Mouse (Mus musculus) liver, embryonic 14.5 days (tissue): ENCODE results near the gene Brox. TPM values are rescaled to one million over a fixed set of nuclear protein-coding genes. Genes with fewer than 3 reads are reported as not detected.
"Not testable (repeated sequence)": the region's sequence is repeated elsewhere in the genome, so short reads cannot be mapped to it uniquely, and the experiment has no call there.

Experiments
- ATAC-seq: fragments of 200-750 bp; cut with Nextera tagmentation; 2 replicates; pipeline ENCODE4 v1.8.0; 2017; ENCODE audit warnings: moderate number of reproducible peaks, mild to moderate bottlenecking, moderate library complexity; ENCODE audit not compliant: insufficient read depth
- DNase-seq, 3 experiments: peaks; one replicate each; pipeline ENCODE4 v3.0.0-alpha.2; 2012 to 2013; ENCODE audit warnings: low read depth in 3 of 3, low spot score in 3 of 3
- H3K27ac ChIP-seq: fragments of 300-500 bp; sonication (generic); 2 replicates; pipeline ENCODE4 v1.5.1; 2014; ENCODE audit warnings: moderate library complexity, mild to moderate bottlenecking, control low read depth, inconsistent platforms
- H3K27me3 ChIP-seq: fragments of 300-500 bp; sonication (generic); 2 replicates; pipeline ENCODE4 v1.6.1; 2014; ENCODE audit warnings: mild to moderate bottlenecking, low read length, moderate library complexity; ENCODE audit not compliant: control insufficient read depth, insufficient read depth
- H3K36me3 ChIP-seq: fragments of 300-500 bp; sonication (generic); replicated peaks from 2 replicates; pipeline ENCODE4 v1.6.1; 2014; ENCODE audit warnings: low read depth; ENCODE audit not compliant: control insufficient read depth, insufficient read depth
- H3K4me1 ChIP-seq, 2 experiments: fragments of 200-500 bp in 1 of 2; fragments of 300-500 bp in 1 of 2; sonication (generic) in 1 of 2; replicated peaks; 2 replicates each; pipeline ENCODE4 v1.6.1; 2012 to 2014; ENCODE audit warnings: antibody characterized with exemption in 1 of 2, inconsistent platforms in 1 of 2, low read length in 1 of 2; ENCODE audit not compliant: control insufficient read depth in 2 of 2, insufficient read depth in 2 of 2
- H3K4me2 ChIP-seq: fragments of 300-500 bp; sonication (generic); 2 replicates; pipeline ENCODE4 v1.6.1; 2014; ENCODE audit warnings: low read depth, mild to moderate bottlenecking, control low read depth, moderate library complexity
- H3K4me3 ChIP-seq, 2 experiments: fragments of 200-500 bp in 1 of 2; fragments of 300-500 bp in 1 of 2; sonication (generic) in 1 of 2; 2 replicates each; pipeline ENCODE4 v1.5.1; 2012 to 2014; ENCODE audit warnings: low read depth in 2 of 2, low read length in 2 of 2, mild to moderate bottlenecking in 2 of 2, control low read depth in 1 of 2, inconsistent platforms in 1 of 2, moderate library complexity in 1 of 2; ENCODE audit not compliant: insufficient read depth in 1 of 2
- H3K9ac ChIP-seq: fragments of 300-500 bp; sonication (generic); replicated peaks from 2 replicates; pipeline ENCODE4 v1.6.1; 2014; ENCODE audit warnings: mild to moderate bottlenecking, control low read depth, moderate library complexity
- H3K9me3 ChIP-seq: fragments of 300-500 bp; sonication (generic); 2 replicates; pipeline ENCODE4 v1.6.1; 2016; ENCODE audit warnings: low read length, mixed read lengths; ENCODE audit not compliant: control insufficient read depth
- CTCF ChIP-seq: IDR thresholded peaks from 2 replicates; pipeline ENCODE4 v1.5.1; 2016; ENCODE audit warnings: antibody characterized with exemption, low read depth, control low read depth
- EP300 ChIP-seq: IDR thresholded peaks from 2 replicates; pipeline ENCODE4 v1.6.1; 2016; ENCODE audit warnings: antibody characterized with exemption, low read depth
- WGBS: fragments of 180-500 bp; shearing (Covaris S2); extraction: QIAGEN DNeasy Blood & Tissue Kit; methylation state at CpG from one replicate; pipeline ENCODE4 v1.1.7; 2014; ENCODE audit not compliant: insufficient replicate concordance; 5-methylcytosine and 5-hydroxymethylcytosine counted together
- polyA plus RNA-seq, 2 experiments: library from polyadenylated mRNA; depleted of rRNA in 1 of 2; stranded (reverse) in 1 of 2; unstranded in 1 of 2; fragments of >200 nt; fragmentation: Nextera tagmentation in 1 of 2; extraction: Ambion mirVana in 1 of 2; gene quantifications; 2 replicates each; pipeline versions ENCODE4 v1.2.1 to v1.2.3; 2012 to 2014

Brox gene
- 7.5 and 11.4 TPM in 2 replicates for polyA plus RNA-seq (2012; rRNA removed)
- polyA plus RNA-seq (2014; fragmentation: Nextera tagmentation; extraction: Ambion mirVana), result 17.0 and 21.1 TPM in 2 replicates

GRCm38 (mm10) chr1:183296877-183297383, at the start of gene Brox:
Brox (minus strand) TSS chr1:183297269.
- peak within 1 kb of the TSS; percentile 50 for H3K27ac ChIP-seq
- no peaks in the 10 kb centered on the region for H3K4me1 ChIP-seq
- H3K4me2 ChIP-seq, result peak within 1 kb of the TSS; percentile 68
- peaks cover 10% of the 10 kb centered on the region for H3K36me3 ChIP-seq
- peak within 1 kb of the TSS; percentile 78 for H3K9ac ChIP-seq
- peak within 1 kb of the TSS; percentile 66 to 95 for H3K4me3 ChIP-seq
- no peaks in the 10 kb centered on the region for H3K27me3 ChIP-seq
- 0% methylated on average over 39 of the region's 39 CpGs for WGBS
- TF ChIP-seq CTCF (no peak), EP300 (no peak)
- no peaks in the 10 kb centered on the region for H3K9me3 ChIP-seq
- peak; percentile 80 to 86 (median 82) for DNase-seq
- ATAC-seq, result peak; percentile 89

- no peak for TF ChIP-seq EP300
- TF ChIP-seq CTCF, result no peak
- peak overlapping the region; percentile 93 for H3K9ac ChIP-seq
- 4% methylated on average over 10 of the region's 10 CpGs for WGBS
- ATAC-seq (no peak), DNase-seq (no peak)
- peak overlapping the region; percentile 85 to 93 for H3K4me3 ChIP-seq
- peak overlapping the region; percentile 85 for H3K4me2 ChIP-seq
- H3K9me3 ChIP-seq, result no peaks in the 10 kb centered on the region
- H3K27ac ChIP-seq, result peak overlapping the region; percentile 37
- no peaks in the 10 kb centered on the region for H3K27me3 ChIP-seq
- H3K4me1 ChIP-seq, result peaks cover 2 to 4% of the 10 kb centered on the region in 2 experiments
- H3K36me3 ChIP-seq, result peaks cover 12% of the 10 kb centered on the region
Measured at GRCm38 (mm10) chr1:183345817-183346195, 48.7 kb upstream of the Brox start.

GRCm38 (mm10) chr1:183344886-183345816, 48.1 kb upstream of the Brox start:
- Histone ChIP-seq H3K4me2 (peak overlapping the region; percentile 85), H3K27me3 (no peaks in the 10 kb centered on the region), H3K9ac (peak overlapping the region; percentile 93), H3K4me3 (peak overlapping the region; percentile 85 to 93), H3K27ac (peak overlapping the region; percentile 78), H3K4me1 (peaks cover 2 to 4% of the 10 kb centered on the region in 2 experiments), H3K36me3 (peaks cover 12% of the 10 kb centered on the region), H3K9me3 (no peaks in the 10 kb centered on the region)
- TF ChIP-seq CTCF, result no peak
- no peak for TF ChIP-seq EP300
- DNase-seq (peak; percentile 83 to 85 (median 84)), ATAC-seq (peak; percentile 96)
- under 1% methylated on average over 71 of the region's 72 CpGs for WGBS

- not testable (repeated sequence) for DNase-seq, H3K4me3 ChIP-seq, H3K4me2 ChIP-seq, H3K27ac ChIP-seq, H3K9ac ChIP-seq, ATAC-seq, H3K27me3 ChIP-seq, H3K4me1 ChIP-seq, H3K9me3 ChIP-seq
- peaks cover 15% of the 10 kb centered on the region for H3K36me3 ChIP-seq
- 84% methylated on average over 1 of the region's 1 CpGs for WGBS
Measured at GRCm38 (mm10) chr1:183342902-183343301, 45.8 kb upstream of the Brox start.

- Histone ChIP-seq H3K4me1 (no peaks in the 10 kb centered on the region), H3K36me3 (peaks cover 50% of the 10 kb centered on the region), H3K27ac (no peak overlapping the region), H3K27me3 (no peaks in the 10 kb centered on the region), H3K4me3 (no peak overlapping the region), H3K9ac (no peak overlapping the region), H3K9me3 (peaks cover 2% of the 10 kb centered on the region), H3K4me2 (no peak overlapping the region)
- ATAC-seq (no peak), DNase-seq (no peak)
- TF ChIP-seq EP300 (no peak), CTCF (no peak)
- WGBS, result 81% methylated on average over 8 of the region's 8 CpGs
Measured at GRCm38 (mm10) chr1:183327171-183327570, 30.1 kb upstream of the Brox start.
